Mouse (Mus musculus): Measurements from ENCODE around the gene Lcn9. TPM values are rescaled to one million over a fixed set of nuclear protein-coding genes. Genes with fewer than 3 reads are reported as not detected.

Lcn9 gene
- not detected for polyA plus RNA-seq (2014; fragmentation: Illumina TruSeq; extraction: RNeasy Lipid Tissue Mini Kit (QIAGEN cat#74804); ENCODE audit: low read depth, low replicate concordance)

GRCm38 (mm10) chr2:25822806-25823205 lies at the start of gene Lcn9:
TSS of gene Lcn9 (plus strand) at chr2:25823153.

GRCm38 (mm10) chr2:25776717-25777116 lies 46.2 kb upstream of the Lcn9 start, which contains the start of gene Lcn11:
TSS of gene Lcn11 (plus strand) at chr2:25777017.

DNA sequence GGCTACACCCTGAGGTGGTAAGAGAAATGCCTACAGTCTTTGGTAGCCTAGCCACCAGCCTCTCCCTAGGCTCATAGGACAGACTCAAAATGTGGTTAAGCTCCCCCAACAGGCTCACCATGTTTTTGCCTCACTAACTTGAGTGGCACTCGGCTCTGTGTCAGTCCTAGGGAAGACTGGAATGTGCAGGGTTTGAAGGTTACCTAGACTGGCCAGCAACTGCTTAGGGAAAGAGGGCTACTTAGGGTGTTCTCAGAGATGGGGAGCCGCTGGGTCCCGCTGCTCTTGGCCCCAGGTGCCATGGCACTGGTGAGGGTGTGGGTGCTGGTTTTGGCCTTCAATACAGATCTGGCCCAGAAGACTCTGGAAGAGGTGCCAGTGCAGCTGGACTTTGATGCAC lies 41.0 kb upstream of the Lcn9 start, which contains the start of gene Gm13539:
TSS of gene Gm13539 (plus strand) at position 301 of the 400 bp plus-strand sequence.

DNA sequence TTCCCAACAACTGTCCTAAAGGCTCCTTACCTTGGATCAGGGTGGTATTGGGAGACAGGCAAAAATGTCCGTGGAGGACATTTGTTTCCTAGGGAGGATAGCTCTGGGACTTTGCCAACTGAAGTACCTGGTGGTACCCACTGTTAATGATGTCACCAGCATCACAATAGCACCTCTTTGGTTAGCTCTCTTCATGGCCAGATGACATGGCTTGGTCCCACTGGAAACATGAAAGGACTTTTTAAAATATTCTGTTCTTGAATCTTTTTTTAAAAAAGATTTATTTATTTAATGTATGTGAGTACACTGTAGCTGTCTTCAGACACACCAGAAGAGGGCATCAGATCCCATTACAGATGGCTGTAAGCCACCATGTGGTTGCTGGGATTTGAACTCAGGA lies 7.2 kb upstream of the Lcn9 start, which contains the start of gene Glt6d1:
TSS of gene Glt6d1 (minus strand) at position 101 of the 400 bp plus-strand sequence.

GRCm38 (mm10) chr2:25847226-25847625 lies 24.3 kb downstream of the Lcn9 start, which contains the start of gene Sohlh1:
TSS of gene Sohlh1 (minus strand) at chr2:25847248.

GRCm38 (mm10) chr2:25863337-25864131 lies 40.6 kb downstream of the Lcn9 start, which contains the start of gene Kcnt1:
TSS of gene Kcnt1 (plus strand) at chr2:25863734.

Other genes with a start within 250 kb of the Lcn9 start
- gene Mamdc4, start 248.3 kb upstream of the Lcn9 start, polyA plus RNA-seq (2014; fragmentation: Illumina TruSeq; extraction: RNeasy Lipid Tissue Mini Kit (QIAGEN cat#74804); ENCODE audit: low read depth, low replicate concordance) = 1.2 TPM
- gene Phpt1, start 247.9 kb upstream of the Lcn9 start, polyA plus RNA-seq (2014; fragmentation: Illumina TruSeq; extraction: RNeasy Lipid Tissue Mini Kit (QIAGEN cat#74804); ENCODE audit: low read depth, low replicate concordance) = 3.4 TPM
- gene Ajm1, start 241.4 kb upstream of the Lcn9 start, polyA plus RNA-seq (2014; fragmentation: Illumina TruSeq; extraction: RNeasy Lipid Tissue Mini Kit (QIAGEN cat#74804); ENCODE audit: low read depth, low replicate concordance) = not detected
- gene Rabl6, start 214.6 kb upstream of the Lcn9 start, polyA plus RNA-seq (2014; fragmentation: Illumina TruSeq; extraction: RNeasy Lipid Tissue Mini Kit (QIAGEN cat#74804); ENCODE audit: low read depth, low replicate concordance) = 25.0 TPM
- gene Ccdc183, start 205.5 kb upstream of the Lcn9 start, polyA plus RNA-seq (2014; fragmentation: Illumina TruSeq; extraction: RNeasy Lipid Tissue Mini Kit (QIAGEN cat#74804); ENCODE audit: low read depth, low replicate concordance) = 88.5 TPM
- 2.3 TPM for gene Tmem141, start 201.1 kb upstream of the Lcn9 start, polyA plus RNA-seq (2014; fragmentation: Illumina TruSeq; extraction: RNeasy Lipid Tissue Mini Kit (QIAGEN cat#74804); ENCODE audit: low read depth, low replicate concordance)
- gene Fcna, start 195.1 kb upstream of the Lcn9 start, polyA plus RNA-seq (2014; fragmentation: Illumina TruSeq; extraction: RNeasy Lipid Tissue Mini Kit (QIAGEN cat#74804); ENCODE audit: low read depth, low replicate concordance) = not detected
- gene Lcn8, start 170.0 kb upstream of the Lcn9 start, polyA plus RNA-seq (2014; fragmentation: Illumina TruSeq; extraction: RNeasy Lipid Tissue Mini Kit (QIAGEN cat#74804); ENCODE audit: low read depth, low replicate concordance) = not detected
- not detected for gene Lcn5, start 165.2 kb upstream of the Lcn9 start, polyA plus RNA-seq (2014; fragmentation: Illumina TruSeq; extraction: RNeasy Lipid Tissue Mini Kit (QIAGEN cat#74804); ENCODE audit: low read depth, low replicate concordance)
- not detected for gene Lcn6, start 146.4 kb upstream of the Lcn9 start, polyA plus RNA-seq (2014; fragmentation: Illumina TruSeq; extraction: RNeasy Lipid Tissue Mini Kit (QIAGEN cat#74804); ENCODE audit: low read depth, low replicate concordance)
- not detected for gene Lcn10, start 140.4 kb upstream of the Lcn9 start, polyA plus RNA-seq (2014; fragmentation: Illumina TruSeq; extraction: RNeasy Lipid Tissue Mini Kit (QIAGEN cat#74804); ENCODE audit: low read depth, low replicate concordance)
- not detected for gene Obp2a, start 123.1 kb upstream of the Lcn9 start, polyA plus RNA-seq (2014; fragmentation: Illumina TruSeq; extraction: RNeasy Lipid Tissue Mini Kit (QIAGEN cat#74804); ENCODE audit: low read depth, low replicate concordance)
- gene Bmyc, start 116.4 kb upstream of the Lcn9 start, polyA plus RNA-seq (2014; fragmentation: Illumina TruSeq; extraction: RNeasy Lipid Tissue Mini Kit (QIAGEN cat#74804); ENCODE audit: low read depth, low replicate concordance) = 1.2 TPM
- gene Obp2b, start 86.1 kb upstream of the Lcn9 start, polyA plus RNA-seq (2014; fragmentation: Illumina TruSeq; extraction: RNeasy Lipid Tissue Mini Kit (QIAGEN cat#74804); ENCODE audit: low read depth, low replicate concordance) = not detected
- not detected for gene Lcn3, start 57.6 kb upstream of the Lcn9 start, polyA plus RNA-seq (2014; fragmentation: Illumina TruSeq; extraction: RNeasy Lipid Tissue Mini Kit (QIAGEN cat#74804); ENCODE audit: low read depth, low replicate concordance)
- not detected for gene Lcn11, start 46.1 kb upstream of the Lcn9 start, polyA plus RNA-seq (2014; fragmentation: Illumina TruSeq; extraction: RNeasy Lipid Tissue Mini Kit (QIAGEN cat#74804); ENCODE audit: low read depth, low replicate concordance)
- gene Gm13539, start 40.9 kb upstream of the Lcn9 start, polyA plus RNA-seq (2014; fragmentation: Illumina TruSeq; extraction: RNeasy Lipid Tissue Mini Kit (QIAGEN cat#74804); ENCODE audit: low read depth, low replicate concordance) = 3.1 TPM
- 58.7 TPM for gene Glt6d1, start 7.3 kb upstream of the Lcn9 start, polyA plus RNA-seq (2014; fragmentation: Illumina TruSeq; extraction: RNeasy Lipid Tissue Mini Kit (QIAGEN cat#74804); ENCODE audit: low read depth, low replicate concordance)
- not detected for gene Sohlh1, start 24.1 kb downstream of the Lcn9 start, polyA plus RNA-seq (2014; fragmentation: Illumina TruSeq; extraction: RNeasy Lipid Tissue Mini Kit (QIAGEN cat#74804); ENCODE audit: low read depth, low replicate concordance)
- gene Kcnt1, start 40.6 kb downstream of the Lcn9 start, polyA plus RNA-seq (2014; fragmentation: Illumina TruSeq; extraction: RNeasy Lipid Tissue Mini Kit (QIAGEN cat#74804); ENCODE audit: low read depth, low replicate concordance) = 0.46 TPM
- gene Camsap1, start 160.1 kb downstream of the Lcn9 start, polyA plus RNA-seq (2014; fragmentation: Illumina TruSeq; extraction: RNeasy Lipid Tissue Mini Kit (QIAGEN cat#74804); ENCODE audit: low read depth, low replicate concordance) = 180 TPM
- 49.7 TPM for gene Ubac1, start 198.6 kb downstream of the Lcn9 start, polyA plus RNA-seq (2014; fragmentation: Illumina TruSeq; extraction: RNeasy Lipid Tissue Mini Kit (QIAGEN cat#74804); ENCODE audit: low read depth, low replicate concordance)